Mouse (Mus musculus) heart, embryonic 12.5 days (tissue): ENCODE measurements around the gene Bcl2l2. TPM values are rescaled to one million over a fixed set of nuclear protein-coding genes. Genes with fewer than 3 reads are reported as not detected.

ENCODE experiments used
- ATAC-seq: fragments of 200-750 bp; cut with Nextera tagmentation; 2 replicates; pipeline ENCODE4 v1.8.0; 2017; ENCODE audit warnings: moderate TSS enrichment, moderate library complexity; ENCODE audit not compliant: insufficient number of reproducible peaks, low FRiP score
- H3K27ac ChIP-seq: fragments of 300-500 bp; sonication (generic); 2 replicates; pipeline ENCODE4 v1.5.1; 2016; ENCODE audit warnings: mild to moderate bottlenecking, moderate library complexity; ENCODE audit not compliant: poor library complexity, severe bottlenecking
- H3K27me3 ChIP-seq: fragments of 300-500 bp; sonication (generic); replicated peaks from 2 replicates; pipeline ENCODE4 v1.6.1; 2016; ENCODE audit warnings: mild to moderate bottlenecking, moderate library complexity
- H3K36me3 ChIP-seq: fragments of 300-500 bp; sonication (generic); 2 replicates; pipeline ENCODE4 v1.6.1; 2016; ENCODE audit warnings: mild to moderate bottlenecking, moderate library complexity
- H3K4me1 ChIP-seq: fragments of 300-500 bp; sonication (generic); replicated peaks from 2 replicates; pipeline ENCODE4 v1.6.1; 2016; ENCODE audit warnings: mild to moderate bottlenecking
- H3K4me2 ChIP-seq: fragments of 300-500 bp; sonication (generic); 2 replicates; pipeline ENCODE4 v1.6.1; 2016; ENCODE audit warnings: mild to moderate bottlenecking, moderate library complexity
- H3K4me3 ChIP-seq: fragments of 300-500 bp; sonication (generic); 2 replicates; pipeline ENCODE4 v1.5.1; 2016; ENCODE audit warnings: mild to moderate bottlenecking
- H3K9ac ChIP-seq: fragments of 300-500 bp; sonication (generic); 2 replicates; pipeline ENCODE4 v1.6.1; 2016; ENCODE audit warnings: mild to moderate bottlenecking, moderate library complexity
- H3K9me3 ChIP-seq: fragments of 300-500 bp; sonication (generic); replicated peaks from 2 replicates; pipeline ENCODE4 v1.6.1; 2016; ENCODE audit warnings: mild to moderate bottlenecking, moderate library complexity
- WGBS: fragments of 180-500 bp; shearing (Covaris S2); methylation state at CpG from one replicate; pipeline ENCODE4 v1.1.7; 2016; 5-methylcytosine and 5-hydroxymethylcytosine counted together
- polyA plus RNA-seq: library from polyadenylated mRNA; unstranded; fragments of >200 nt; fragmentation: Nextera tagmentation; extraction: Ambion mirVana; gene quantifications from 2 replicates; pipeline ENCODE4 v1.2.1, GENCODE M21; 2016

The Bcl2l2 gene
- polyA plus RNA-seq, 1 experiment from 2014 or later: 2.4 TPM

- H3K36me3 ChIP-seq: peaks cover 10% of the 10 kb centered on the region
These were observed 42.5 kb downstream of the Bcl2l2 start, which contains the start of gene Efs for GRCm38 (mm10) chr14:54925349-54926342. Gene Efs (minus strand): TSS chr14:54926126.

GRCm38 (mm10) chr14:54926401-54927158, 43.4 kb downstream of the Bcl2l2 start:
- H3K9ac ChIP-seq: peak overlapping the region; percentile 81
- peaks cover 26% of the 10 kb centered on the region for H3K27me3 ChIP-seq
- H3K4me2 ChIP-seq: peak overlapping the region; percentile 92
- peaks cover under 1% of the 10 kb centered on the region; the same call in 1 of the 2 replicates for H3K36me3 ChIP-seq
- WGBS: 1% methylated on average over 46 of the region's 58 CpGs
- peak overlapping the region; percentile 85 for H3K27ac ChIP-seq
- peak overlapping the region; percentile 65 for H3K4me3 ChIP-seq
- peaks cover 1% of the 10 kb centered on the region; the same call in 1 of the 2 replicates for H3K9me3 ChIP-seq
- H3K4me1 ChIP-seq: peaks cover 45% of the 10 kb centered on the region
- ATAC-seq: peak; percentile 54

More at GRCm38 (mm10) chr14:54925349-54926342, 42.5 kb downstream of the Bcl2l2 start, which contains the start of gene Efs:
- Histone ChIP-seq H3K4me3 (peak within 1 kb of the TSS; percentile 65), H3K4me2 (peak within 1 kb of the TSS; percentile 92), H3K9ac (peak within 1 kb of the TSS; percentile 81), H3K9me3 (peaks cover 10% of the 10 kb centered on the region), H3K27me3 (peaks cover 26% of the 10 kb centered on the region), H3K27ac (peak within 1 kb of the TSS; percentile 85), H3K4me1 (peaks cover 45% of the 10 kb centered on the region)
- ATAC-seq: peak; percentile 57
- 4% methylated on average over 50 of the region's 57 CpGs for WGBS

- H3K27me3 ChIP-seq: peaks cover 26% of the 10 kb centered on the region
- peak overlapping the region; percentile 81 for H3K9ac ChIP-seq
- H3K4me1 ChIP-seq: peaks cover 45% of the 10 kb centered on the region
- WGBS: 25% methylated on average over 7 of the region's 7 CpGs
- no peaks in the 10 kb centered on the region for H3K36me3 ChIP-seq
- H3K4me2 ChIP-seq: peak overlapping the region; percentile 92
- no peak for ATAC-seq
- H3K27ac ChIP-seq: peak overlapping the region; percentile 85; the same call in 1 of the 2 replicates
- H3K9me3 ChIP-seq: no peaks in the 10 kb centered on the region
- peak overlapping the region; percentile 65; the same call in 1 of the 2 replicates for H3K4me3 ChIP-seq
These were observed 44.1 kb downstream of the Bcl2l2 start for GRCm38 (mm10) chr14:54927296-54927695.

GRCm38 (mm10) chr14:54929801-54930200, 46.6 kb downstream of the Bcl2l2 start:
- ATAC-seq: no peak
- H3K4me2 ChIP-seq: no peak overlapping the region
- H3K9me3 ChIP-seq: no peaks in the 10 kb centered on the region
- peaks cover 26% of the 10 kb centered on the region for H3K27me3 ChIP-seq
- no peak overlapping the region for H3K9ac ChIP-seq
- peaks cover 36% of the 10 kb centered on the region for H3K4me1 ChIP-seq
- 53% methylated on average over 5 of the region's 5 CpGs for WGBS
- H3K27ac ChIP-seq: no peak overlapping the region
- no peak overlapping the region for H3K4me3 ChIP-seq
- no peaks in the 10 kb centered on the region for H3K36me3 ChIP-seq

- Histone ChIP-seq H3K27me3 (peaks cover 32% of the 10 kb centered on the region), H3K4me3 (no peak overlapping the region), H3K9me3 (no peaks in the 10 kb centered on the region), H3K9ac (no peak overlapping the region), H3K4me2 (no peak overlapping the region), H3K36me3 (no peaks in the 10 kb centered on the region), H3K4me1 (peaks cover 30% of the 10 kb centered on the region), H3K27ac (no peak overlapping the region)
- WGBS: 25% methylated on average over 2 of the region's 2 CpGs
- ATAC-seq: no peak
These were observed 47.3 kb downstream of the Bcl2l2 start for GRCm38 (mm10) chr14:54930431-54930830.

- H3K4me1 ChIP-seq: peaks cover 20% of the 10 kb centered on the region
- no peak within 1 kb of the TSS for H3K4me2 ChIP-seq
- H3K27ac ChIP-seq: no peak within 1 kb of the TSS
- no peaks in the 10 kb centered on the region for H3K9me3 ChIP-seq
- peaks cover 23% of the 10 kb centered on the region for H3K27me3 ChIP-seq
- no peaks in the 10 kb centered on the region for H3K36me3 ChIP-seq
- 39% methylated on average over 6 of the region's 6 CpGs for WGBS
- peak within 1 kb of the TSS; percentile 40; the same call in 1 of the 2 replicates for H3K9ac ChIP-seq
- no peak within 1 kb of the TSS for H3K4me3 ChIP-seq
- no peak for ATAC-seq
These were observed 49.5 kb downstream of the Bcl2l2 start, which contains the start of gene Il25 for GRCm38 (mm10) chr14:54932645-54933150. Gene Il25 (plus strand): TSS chr14:54932695.

GRCm38 (mm10) chr14:54935904-54936830, 53.0 kb downstream of the Bcl2l2 start, which contains the start of gene Cmtm5:
Gene Cmtm5 (plus strand): TSS chr14:54936261.
- Histone ChIP-seq H3K9ac (peak within 1 kb of the TSS; percentile 21; the same call in 1 of the 2 replicates), H3K4me3 (no peak within 1 kb of the TSS), H3K27ac (0 out of 2 replicates have a peak within 1 kb of the TSS, but pooled peaks have one; percentile 5), H3K27me3 (peaks cover 10% of the 10 kb centered on the region; the same call in 1 of the 2 replicates), H3K4me2 (no peak within 1 kb of the TSS), H3K4me1 (peaks cover 14% of the 10 kb centered on the region), H3K9me3 (no peaks in the 10 kb centered on the region), H3K36me3 (peaks cover 5% of the 10 kb centered on the region)
- WGBS: 21% methylated on average over 8 of the region's 8 CpGs
- no peak for ATAC-seq

- Histone ChIP-seq H3K9me3 (no peaks in the 10 kb centered on the region), H3K27me3 (peaks cover 10% of the 10 kb centered on the region; the same call in 1 of the 2 replicates), H3K9ac (peak overlapping the region; percentile 21; the same call in 1 of the 2 replicates), H3K4me2 (no peak overlapping the region), H3K36me3 (peaks cover 11% of the 10 kb centered on the region), H3K4me3 (no peak overlapping the region), H3K27ac (0 out of 2 replicates have a peak overlapping the region, but pooled peaks have one; percentile 5), H3K4me1 (peaks cover 18% of the 10 kb centered on the region)
- 30% methylated on average over 6 of the region's 6 CpGs for WGBS
- ATAC-seq: no peak
These were observed 53.6 kb downstream of the Bcl2l2 start for GRCm38 (mm10) chr14:54936831-54937160.

- Histone ChIP-seq H3K27me3 (peaks cover 10% of the 10 kb centered on the region; the same call in 1 of the 2 replicates), H3K4me2 (no peak overlapping the region), H3K9ac (no peak overlapping the region; the same call in 1 of the 2 replicates), H3K4me1 (peaks cover 17% of the 10 kb centered on the region), H3K9me3 (no peaks in the 10 kb centered on the region), H3K4me3 (no peak overlapping the region), H3K36me3 (peaks cover 19% of the 10 kb centered on the region), H3K27ac (no peak overlapping the region)
- 0 out of 2 replicates have a peak, but pooled peaks have one; percentile 8 for ATAC-seq
- 64% methylated on average over 16 of the region's 16 CpGs for WGBS
These were observed 54.4 kb downstream of the Bcl2l2 start for GRCm38 (mm10) chr14:54937361-54938182.
